Mouse (Mus musculus): ENCODE data around the gene Npas3.

Gene Npas3

DNA sequence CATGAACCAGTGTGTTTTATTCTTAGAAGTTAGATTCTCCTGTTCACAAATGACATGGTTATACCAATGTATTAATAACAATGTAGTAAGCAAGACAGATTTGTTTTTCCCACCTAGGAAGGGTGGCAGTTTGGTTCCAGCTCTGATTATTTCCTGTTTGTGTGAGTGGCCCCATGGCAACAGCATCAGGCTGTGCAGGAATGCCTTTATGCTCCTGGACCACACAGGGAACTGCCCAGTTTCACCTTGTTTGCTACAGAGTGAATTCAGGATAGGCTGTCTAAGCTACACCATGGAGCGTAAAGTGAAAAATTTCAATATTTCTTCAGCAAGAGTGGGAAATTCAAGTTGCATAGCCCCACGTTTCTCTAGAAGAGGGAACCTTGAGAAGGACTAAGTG, 162.2 kb downstream of the Npas3 start:
- no peak for DNase-seq (ENCODE audit: low spot score in 2 of 2)

DNA sequence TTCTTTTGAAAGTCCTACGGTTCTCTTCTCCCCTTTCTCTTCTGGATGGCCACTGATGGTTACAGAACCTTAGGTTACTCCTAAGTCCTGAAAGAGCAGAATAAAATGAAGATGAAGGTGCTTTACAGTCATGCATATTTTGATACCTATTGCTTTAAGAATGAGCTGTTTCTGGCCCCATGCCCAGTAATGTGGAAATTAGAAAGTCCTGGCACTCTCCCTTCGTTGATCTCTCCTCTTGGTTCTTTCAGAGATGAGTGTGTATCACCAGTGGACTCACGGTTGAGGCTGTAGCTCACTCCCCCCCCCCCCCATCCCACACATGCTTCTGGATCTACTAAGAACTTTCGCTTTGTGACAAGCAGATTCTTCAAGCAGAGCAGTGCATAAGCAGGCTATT, 167.6 kb downstream of the Npas3 start:
- DNase-seq (ENCODE audit: low spot score in 2 of 2) = no peak

DNA sequence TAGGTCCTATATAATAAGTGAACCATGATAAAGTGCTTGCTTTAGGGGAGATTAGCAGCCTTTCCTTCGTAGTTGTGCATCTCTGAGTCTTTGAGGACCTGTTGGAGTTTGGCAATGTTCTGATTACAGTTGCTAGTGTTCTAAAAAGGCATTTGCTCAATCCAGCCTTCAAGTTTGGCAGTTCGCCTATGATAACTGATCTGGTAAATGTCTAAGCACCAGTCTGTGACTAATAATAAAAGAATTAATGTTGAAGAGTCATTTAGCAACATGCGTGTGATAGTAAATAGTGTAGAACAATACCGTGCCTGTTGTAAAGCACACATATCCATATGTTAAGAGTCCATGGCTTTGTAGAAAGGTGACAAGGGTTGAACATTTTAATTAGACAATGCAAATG, 173.2 kb downstream of the Npas3 start:
- no peak for DNase-seq (ENCODE audit: low spot score in 2 of 2)

DNA sequence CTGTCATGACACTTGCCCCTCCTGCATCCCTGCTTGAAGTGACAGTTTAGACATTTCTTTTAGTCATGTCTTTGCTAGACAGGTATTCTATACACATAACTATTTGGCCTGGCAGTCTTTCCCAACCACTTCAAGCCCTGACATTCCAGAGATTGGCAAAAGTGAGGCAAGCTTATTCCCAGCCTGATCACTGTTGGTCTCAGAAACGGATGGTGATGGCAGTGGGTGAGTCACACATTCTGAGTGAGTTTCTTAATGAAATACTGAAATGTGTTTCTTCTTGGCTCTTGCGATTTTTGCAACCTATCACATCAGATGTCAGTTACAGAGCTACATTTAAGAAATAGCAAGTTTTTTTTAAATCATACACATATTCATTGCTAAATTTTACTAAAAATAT, 175.2 kb downstream of the Npas3 start:
- DNase-seq (ENCODE audit: low spot score in 2 of 2) = no peak

DNA sequence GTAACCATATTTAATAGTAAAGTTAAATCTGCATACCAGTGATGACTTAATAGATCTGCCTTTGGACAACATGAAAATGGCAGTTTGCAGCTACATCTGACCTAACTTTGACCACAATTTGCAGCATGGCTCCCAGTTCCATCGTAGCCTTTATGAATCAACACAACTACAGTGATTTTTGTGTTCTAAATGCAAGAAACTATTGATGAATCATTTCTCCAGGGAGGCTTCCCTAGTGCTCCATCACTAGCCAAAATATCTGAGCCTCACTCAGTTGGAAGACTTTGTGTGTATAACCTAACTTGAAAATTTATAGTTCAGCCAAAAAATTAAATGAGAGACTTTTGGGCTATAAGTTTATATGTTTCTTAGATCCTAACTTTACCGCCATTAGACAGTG, 177.5 kb downstream of the Npas3 start:
- DNase-seq (ENCODE audit: low spot score in 2 of 2) = no peak

DNA sequence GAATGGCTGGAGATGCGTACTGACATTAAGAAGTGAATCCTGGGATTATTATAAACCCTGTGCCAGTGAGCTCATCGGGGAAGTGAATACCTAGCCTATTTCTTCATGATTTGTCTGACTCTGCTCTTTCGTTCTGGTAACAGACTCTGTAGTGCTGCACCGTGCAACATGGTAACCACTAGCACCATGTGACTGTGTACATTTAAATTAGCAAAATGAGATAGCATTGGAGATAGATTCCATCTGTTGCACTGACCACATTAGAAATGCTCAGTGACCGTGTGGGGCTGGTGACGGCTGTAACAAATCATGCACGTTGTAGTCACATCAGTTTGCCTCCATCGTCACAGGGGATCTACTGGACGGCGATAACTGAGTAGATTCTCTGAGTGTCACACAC, 178.7 kb downstream of the Npas3 start:
- no peak for DNase-seq (ENCODE audit: low spot score in 2 of 2)

DNA sequence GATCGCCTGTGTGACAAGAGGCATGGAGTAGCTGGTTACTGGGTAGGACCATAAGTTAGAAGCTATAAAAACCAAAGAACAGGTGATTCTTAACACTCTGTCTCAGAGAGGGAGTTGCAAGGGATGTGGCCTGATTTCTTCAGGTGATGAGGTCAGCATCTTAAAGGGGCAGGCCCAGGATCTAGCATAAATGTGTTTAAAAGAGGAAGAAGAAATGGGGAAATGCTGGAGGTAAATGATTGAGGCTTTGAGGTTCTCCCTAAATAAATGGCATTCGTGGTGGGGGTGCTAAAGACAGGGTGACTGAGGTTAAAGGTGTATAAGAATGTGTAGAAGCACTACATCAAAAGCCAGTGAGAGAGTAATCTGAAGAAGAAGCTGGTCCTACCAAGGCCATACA, 193.6 kb downstream of the Npas3 start:
- no peak for DNase-seq (ENCODE audit: low spot score in 2 of 2)

DNA sequence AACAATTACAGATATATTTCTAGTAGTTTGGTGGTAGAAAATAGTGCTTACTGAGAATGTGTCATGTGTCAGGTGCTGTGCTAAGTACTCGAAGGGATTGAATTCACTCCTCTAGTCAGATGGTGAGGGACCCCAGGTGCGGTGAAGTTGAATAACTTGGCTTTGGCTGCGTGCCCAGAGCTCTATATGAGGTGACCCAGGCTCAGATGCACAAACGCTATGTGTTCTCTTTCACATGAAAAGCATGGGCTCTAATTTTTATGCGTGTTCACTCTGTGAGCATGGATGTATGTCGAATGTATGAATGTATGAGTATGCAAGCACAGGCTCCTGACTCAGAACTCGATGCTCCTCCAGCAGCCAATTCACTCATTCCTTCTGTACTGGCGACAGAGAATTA, 199.0 kb downstream of the Npas3 start:
- no peak for DNase-seq (ENCODE audit: low spot score in 2 of 2)

DNA sequence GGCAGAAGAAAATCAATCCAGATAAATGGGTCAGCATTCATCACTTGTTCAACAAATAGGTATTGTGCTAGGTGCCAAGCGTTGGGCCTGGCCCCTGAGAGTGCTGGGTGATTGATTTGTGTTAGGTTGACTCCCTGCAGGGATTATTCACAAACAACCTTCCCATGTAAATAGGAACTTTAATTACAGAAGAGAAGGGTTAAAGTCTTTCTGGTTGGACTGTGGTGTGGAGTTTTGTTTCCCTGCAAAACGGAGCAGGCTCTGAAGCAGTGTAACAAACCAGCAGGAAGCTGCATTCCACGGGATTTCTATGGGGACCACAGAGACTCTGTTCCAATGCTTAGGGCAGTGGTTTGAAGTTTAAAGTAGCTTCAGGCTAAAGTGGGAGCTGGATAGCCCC, 199.6 kb downstream of the Npas3 start:
- DNase-seq (ENCODE audit: low spot score in 2 of 2) = no peak

DNA sequence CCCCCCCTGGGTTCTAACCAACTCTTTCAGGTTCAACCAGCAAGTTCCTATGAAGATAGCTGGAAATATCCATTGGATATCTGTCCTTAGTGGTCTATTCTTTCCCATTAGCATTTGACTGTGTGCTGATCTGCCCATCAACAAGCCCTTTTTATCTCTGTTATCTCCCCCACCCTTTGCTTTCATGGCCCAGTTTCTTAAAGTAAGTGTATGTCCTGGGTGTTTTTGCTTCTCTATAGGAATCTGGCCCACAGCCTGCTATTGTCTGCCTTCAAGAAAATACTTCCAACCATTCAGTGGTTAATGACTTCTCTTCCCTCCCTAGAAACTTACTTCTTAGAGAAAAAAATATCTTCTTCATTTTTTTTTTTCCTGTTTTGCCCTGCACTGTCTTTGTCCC, 219.1 kb downstream of the Npas3 start:
- no peak for DNase-seq (ENCODE audit: low spot score in 2 of 2)

DNA sequence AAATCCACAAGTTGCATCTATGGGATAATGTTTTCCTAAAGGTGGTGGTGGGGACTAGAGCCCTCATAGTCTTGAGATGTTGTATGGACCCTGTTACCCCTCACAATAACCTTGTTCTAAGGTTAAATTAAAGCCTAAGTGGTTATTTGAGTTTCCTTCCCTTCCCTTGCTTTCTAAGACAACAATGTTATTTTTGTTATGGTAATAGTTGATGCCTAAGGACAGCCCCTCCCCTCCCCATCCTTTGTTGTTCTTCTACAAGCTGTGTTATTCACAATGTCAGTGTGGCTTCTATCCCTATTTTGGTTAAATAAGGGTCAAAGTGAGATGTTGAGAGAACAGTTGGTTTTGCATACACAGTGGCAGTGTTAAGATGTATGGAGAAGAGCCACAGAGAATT, 226.0 kb downstream of the Npas3 start:
- no peak for DNase-seq (ENCODE audit: low spot score in 2 of 2)

DNA sequence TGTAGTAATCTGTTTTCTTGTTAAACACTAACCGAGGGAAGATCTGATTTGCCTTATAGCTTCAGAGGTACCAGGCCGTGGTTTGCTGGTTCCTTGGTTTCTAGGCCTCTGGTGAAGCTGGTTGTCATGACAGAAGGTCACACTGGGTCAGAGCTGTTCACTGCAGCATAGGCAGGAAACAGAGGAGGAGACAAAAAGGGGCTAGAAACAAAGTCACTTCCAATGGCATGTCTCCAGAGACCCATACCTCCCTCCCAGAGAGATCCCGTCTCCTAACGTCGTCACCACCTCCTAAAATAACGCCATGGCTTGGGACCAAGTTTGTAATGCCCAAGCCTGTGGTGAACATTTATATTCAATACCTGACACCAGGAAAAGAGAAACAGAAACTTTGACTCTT, 236.4 kb downstream of the Npas3 start:
- no peak for DNase-seq (ENCODE audit: low spot score in 2 of 2)

DNA sequence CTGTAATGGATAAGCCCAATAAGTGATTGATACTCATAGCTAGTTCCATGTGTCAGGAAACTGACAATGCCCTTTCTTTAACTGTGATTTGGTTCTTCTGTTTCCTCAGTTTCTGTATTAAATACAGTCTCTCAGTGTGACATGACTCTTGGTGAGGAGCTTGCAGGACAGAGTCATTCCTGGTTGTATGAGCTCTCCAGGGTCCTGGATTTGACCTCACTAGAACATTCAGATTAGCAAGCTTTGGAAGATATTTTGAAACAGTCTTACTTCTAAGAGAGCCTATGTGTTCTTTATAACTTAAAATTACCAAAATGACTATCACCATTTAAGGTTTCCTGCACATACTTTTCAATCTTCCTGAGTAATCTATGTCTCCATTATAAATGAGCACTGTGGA, 247.9 kb downstream of the Npas3 start:
- no peak for DNase-seq (ENCODE audit: low spot score in 2 of 2)

DNA sequence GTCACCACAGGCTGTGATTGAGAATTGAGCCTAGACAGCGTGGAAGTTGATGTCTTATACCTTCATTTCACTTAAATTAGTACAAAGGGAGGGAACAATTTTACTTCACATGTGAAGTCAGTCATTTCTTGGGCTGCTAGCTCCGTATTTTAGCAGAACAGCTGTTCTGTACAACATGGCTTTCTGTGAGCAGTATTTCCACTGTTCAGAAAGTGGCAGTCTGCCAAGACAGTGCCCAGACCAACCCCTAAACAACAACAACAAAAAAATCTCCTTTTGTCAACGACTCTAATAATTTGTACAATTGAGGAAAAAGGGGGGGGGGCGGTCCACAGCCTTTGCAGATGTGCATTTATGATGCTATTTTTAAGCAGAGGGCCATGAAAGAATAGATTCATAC, 266.4 kb downstream of the Npas3 start:
- DNase-seq (ENCODE audit: low spot score in 2 of 2) = no peak

DNA sequence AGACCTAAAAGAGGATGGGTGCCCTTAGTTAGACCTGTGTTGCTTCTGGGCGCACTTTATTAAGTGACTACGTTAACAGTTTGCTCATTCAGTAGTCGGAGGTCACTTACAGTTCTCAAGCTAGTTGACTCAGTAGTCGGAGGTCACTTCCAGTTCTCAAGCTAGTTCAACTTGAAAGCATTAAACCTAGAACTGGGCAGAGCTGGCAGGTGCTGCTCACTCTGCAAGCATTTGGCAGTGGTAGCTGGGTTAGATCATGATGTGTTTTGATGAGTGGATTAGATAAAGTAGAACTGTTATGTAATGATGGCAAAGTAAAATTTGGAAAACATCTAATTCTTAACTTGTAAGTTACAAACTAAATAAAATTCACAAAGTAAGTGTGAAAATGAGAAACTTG, 271.1 kb downstream of the Npas3 start:
- no peak for DNase-seq (ENCODE audit: low spot score in 2 of 2)

DNA sequence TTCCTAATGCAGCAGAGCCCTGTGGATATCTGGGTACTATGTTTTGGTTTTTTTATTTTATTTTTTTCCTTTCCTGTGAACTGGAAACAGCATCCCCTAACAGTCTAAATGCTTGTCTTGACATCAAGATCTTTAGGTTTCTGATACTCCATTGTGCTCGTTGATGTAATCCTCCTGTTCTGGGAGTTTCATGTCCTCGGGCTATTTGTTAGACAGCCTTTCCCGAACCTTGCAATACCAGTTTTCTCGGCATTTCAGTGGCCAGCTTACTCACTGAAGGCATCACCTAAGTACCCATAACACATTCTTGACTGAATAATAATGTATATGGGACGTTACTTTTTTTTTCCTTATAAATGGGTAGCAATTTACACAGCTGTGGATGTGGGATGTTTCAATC, 274.2 kb downstream of the Npas3 start:
- no peak for DNase-seq (ENCODE audit: low spot score in 2 of 2)

DNA sequence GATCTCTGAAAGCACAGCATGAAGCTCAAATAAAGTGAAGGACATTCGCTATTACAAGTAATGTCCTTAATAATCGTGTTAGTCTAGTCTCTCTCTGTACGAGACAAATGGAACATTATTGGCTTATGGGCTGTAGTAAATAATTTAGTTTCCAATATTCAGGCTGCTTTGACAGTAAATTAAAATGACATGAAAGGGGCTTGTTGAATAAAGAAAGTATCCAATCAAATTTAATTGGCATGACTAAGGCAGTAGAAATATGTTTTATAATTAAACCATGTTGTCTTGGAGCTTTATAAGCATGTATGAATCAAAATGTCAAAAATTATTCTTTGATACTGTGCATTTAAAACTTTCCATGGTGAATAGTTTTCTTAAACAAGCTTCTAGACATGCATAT, 278.6 kb downstream of the Npas3 start:
- no peak for DNase-seq (ENCODE audit: low spot score in 2 of 2)

DNA sequence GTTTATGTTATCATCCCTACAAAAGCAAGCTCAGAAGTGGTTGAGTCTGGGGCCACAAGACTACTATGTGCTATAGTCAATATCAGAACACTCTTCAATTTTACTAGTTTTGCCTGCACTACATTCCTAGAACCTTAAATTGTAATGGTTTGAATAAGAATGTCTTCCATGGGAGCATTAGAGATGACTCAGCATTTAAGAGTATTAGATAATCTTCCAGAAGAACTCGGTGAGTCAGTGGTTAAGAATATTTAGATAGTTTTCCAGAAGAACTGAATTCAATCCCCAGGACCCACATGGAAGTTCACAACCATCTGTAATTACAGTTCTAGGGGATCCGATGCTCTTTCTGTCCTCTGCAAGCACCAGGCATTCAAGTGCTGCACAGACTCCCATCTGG, 280.9 kb downstream of the Npas3 start:
- DNase-seq (ENCODE audit: low spot score in 2 of 2) = no peak

DNA sequence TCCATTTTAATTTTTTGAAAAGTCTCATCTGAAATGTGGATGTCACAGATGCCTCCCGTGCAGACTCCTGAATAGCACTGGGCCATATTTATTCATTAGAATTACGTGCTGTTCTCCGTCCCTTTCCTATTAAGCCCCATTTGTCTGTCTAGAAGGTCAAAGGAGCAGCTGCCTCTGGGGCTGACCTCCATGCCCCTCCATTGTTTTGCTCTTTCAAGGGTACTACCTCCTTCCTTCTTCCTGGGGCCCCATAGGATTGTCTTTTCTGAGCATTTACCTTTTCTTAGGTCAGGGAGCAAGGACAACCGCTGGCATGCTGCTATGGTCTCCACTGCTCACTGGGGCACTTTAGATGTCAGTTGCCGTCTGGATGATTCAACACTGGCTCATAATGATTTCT, 288.3 kb downstream of the Npas3 start:
- DNase-seq (ENCODE audit: low spot score in 2 of 2) = no peak

DNA sequence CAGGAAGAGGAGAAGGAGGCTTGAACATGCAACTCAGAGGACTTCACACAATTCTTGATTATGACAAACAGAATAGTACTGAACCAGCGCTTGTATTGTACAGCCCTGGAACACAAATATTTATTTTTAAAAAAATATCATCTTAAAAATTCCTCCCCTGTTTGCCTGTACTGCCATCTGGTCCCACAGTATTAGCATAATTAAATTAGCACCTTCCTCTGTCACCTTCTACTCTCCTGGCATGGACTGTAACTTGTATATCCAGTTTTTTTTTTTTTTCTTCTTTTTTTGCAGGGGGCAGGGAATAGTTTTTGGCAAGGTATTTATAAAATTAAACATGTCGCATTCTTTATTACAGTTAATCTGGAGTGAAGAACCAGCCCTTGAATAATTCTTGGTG, 307.9 kb downstream of the Npas3 start:
- no peak for DNase-seq (ENCODE audit: low spot score in 2 of 2)

DNA sequence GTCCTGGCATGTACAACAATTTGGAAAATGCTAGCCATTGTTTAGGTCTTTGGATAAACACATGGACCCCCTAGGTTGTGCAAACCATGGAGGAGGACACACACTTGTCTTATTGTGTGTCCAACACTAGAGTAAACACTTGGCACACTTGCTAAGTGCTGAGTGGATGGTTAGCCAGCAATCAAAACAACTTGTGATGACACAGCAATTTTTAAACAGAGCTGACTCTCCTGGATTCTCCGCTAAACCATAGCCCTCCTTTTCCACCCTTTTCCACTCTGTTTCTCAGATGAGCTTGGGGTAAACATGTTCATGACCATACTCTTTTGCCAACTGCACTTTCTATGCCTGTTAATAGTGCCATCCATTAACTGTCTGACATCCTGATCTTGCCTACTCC, 309.8 kb downstream of the Npas3 start:
- no peak for DNase-seq (ENCODE audit: low spot score in 2 of 2)

DNA sequence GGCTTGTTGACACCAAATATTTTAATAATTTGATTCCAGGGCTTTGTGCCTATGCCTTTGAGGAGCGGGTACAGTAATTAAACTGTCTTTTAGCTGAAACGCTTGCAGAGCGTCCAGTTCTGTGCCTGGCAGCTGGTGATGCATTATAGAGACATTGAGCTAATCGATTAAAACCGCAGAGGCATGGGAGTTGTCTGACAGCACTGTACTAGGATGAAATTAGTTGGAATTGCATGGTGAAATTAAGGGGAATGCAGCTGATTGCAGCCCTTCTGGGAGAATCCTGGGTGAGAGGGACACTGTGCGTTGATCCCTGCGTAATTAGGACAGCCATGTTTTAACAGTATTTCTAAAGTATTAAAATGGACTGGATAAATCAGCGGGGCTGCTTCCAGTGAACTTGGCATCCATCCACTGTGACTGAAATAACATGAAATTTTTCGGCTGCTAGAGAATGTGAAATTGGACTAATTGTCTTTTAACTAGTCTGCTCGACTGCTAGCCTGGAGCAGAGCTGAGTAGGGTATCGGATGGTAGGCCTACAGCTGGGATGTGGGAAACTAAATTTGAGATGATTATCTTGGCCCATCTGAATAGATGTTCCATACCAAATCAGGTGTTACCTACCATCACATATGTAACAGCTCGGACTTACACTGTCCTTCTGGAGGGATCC, 318.4 kb downstream of the Npas3 start:
- no peak for DNase-seq (ENCODE audit: low spot score in 2 of 2)

DNA sequence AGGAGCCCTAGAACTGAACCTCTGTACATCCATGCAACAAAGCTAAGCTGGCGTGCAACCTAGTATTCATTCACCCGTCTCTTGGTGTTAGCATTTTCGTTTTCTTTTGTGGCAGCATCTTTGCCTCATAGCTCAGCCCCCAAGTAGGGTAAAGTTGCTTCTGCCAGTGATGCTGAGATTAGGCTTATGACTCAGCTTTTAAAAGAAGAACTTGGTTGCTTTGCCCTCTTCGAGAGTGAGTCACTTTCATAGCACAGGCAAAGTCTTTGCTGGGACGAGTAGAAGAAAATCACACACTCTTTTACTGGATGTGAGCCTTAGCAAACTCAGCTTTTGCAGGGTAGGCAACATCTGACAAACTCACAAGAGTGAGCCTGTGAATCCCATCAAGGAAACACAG, 332.7 kb downstream of the Npas3 start:
- DNase-seq (ENCODE audit: low spot score in 2 of 2) = no peak

DNA sequence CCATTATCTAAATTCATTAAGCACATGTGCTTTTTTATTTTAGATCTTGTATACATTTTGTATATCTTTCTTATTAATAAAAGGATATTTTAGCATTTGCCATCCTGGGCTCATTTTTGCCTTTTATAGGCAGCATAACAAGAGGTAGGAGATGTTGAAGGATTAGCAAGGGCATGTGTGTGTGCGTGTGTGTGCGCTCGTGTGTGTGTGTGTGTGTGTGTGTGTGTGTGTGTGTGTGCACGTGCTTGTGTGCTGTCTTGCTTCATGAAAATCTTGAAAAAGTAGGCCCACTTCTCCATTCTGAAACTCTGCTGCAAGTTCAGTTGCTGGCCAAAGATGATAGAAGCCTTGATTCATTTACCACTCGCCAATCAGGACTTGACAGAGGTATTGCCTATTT, 338.8 kb downstream of the Npas3 start:
- DNase-seq (ENCODE audit: low spot score in 2 of 2) = no peak

Data from spleen, postnatal 36 days (tissue).